Mouse (Mus musculus) kidney, postnatal 25 days (tissue): ENCODE measurements around the gene Dbndd2.

Experiments used
- DNase-seq, 2 experiments: peaks; one replicate each; pipeline ENCODE4 v3.0.0; 2021; ENCODE audit warnings: mixed read lengths in 2 of 2

Gene Dbndd2

DNA sequence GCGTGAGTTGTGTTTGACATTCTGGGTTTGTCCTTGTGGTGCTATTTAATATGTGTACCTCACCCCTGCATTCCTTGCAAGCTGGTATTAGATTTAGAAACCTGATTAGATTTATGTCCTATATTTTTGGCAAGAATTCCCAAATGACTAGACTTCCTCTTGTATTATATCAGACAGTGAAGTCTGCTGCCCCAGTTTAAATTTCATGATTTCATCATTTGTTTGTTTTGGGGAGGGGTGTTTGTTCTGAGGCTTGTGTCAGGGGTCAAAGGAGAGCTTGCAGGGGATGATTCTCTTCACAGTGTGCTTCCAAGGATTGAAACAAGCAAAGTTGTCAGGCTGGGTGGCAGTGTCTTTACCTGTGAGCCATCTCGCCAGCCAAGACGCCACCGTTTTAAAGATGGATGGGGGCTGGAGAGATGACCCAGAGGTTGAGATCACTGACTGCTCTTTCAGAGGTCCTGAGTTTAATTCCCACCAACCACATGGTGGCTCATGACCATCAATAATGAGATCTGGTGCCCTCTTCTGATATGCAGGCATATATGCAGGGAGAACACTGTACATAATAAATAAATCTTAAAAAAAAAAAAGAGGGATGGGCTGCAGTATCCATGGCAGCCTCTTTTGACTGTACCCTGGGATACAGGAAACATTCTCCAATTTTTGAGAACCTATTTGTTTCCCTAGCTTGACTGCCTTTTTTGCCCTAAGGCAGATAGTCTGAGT is 19.9 kb downstream of the Dbndd2 start:
- DNase-seq = no peak

DNA sequence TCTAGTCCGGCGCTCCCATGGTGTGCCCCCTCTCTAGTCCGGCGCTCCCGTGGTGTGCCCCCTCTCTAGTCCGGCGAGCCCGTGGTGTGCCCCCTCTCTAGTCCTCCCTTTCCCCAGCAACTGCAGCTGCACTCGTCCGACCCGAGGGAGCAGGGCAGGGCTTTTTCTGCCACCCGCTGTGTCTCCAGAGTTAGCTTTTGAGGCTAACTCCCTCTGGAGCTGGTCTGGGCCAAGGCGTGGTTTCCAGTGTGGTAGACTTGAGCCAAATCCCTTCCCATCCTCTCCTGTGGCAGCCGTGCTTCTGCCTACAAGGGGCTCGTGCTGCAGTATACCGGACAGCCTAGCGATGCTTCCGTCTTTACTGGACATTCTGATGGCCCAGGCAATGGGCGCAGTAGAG is 21.9 kb downstream of the Dbndd2 start:
- DNase-seq = peak in 1 of 2 experiments; percentile 23

DNA sequence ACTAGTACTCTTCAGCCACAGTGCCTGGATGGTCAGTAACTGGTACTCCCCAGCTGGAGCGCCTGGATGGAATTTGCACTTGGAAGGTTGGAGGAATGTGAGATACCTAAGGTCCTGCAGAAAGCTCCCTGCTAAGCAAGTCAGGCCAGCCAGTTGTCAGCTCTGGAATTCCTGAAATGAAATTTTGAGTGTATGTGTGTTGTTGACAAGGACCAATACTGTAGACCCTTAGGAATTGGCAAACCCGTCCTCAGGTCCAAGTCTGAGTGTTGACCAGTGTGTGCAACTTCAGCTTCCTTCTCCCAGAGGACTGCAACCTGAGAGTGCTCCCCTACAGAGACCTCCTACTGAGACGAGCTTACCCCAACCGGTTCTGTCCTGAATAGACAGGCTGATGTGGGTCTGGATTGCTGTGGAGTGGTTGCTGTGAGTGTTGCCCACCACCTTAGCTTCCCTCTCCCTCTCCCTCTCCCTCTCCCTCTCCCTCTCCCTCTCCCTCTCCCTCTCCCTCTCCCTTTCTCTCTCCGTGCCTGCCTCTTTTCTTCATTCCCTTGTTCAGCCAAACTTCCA is 24.8 kb downstream of the Dbndd2 start:
- DNase-seq = peak; percentile 59 to 75

DNA sequence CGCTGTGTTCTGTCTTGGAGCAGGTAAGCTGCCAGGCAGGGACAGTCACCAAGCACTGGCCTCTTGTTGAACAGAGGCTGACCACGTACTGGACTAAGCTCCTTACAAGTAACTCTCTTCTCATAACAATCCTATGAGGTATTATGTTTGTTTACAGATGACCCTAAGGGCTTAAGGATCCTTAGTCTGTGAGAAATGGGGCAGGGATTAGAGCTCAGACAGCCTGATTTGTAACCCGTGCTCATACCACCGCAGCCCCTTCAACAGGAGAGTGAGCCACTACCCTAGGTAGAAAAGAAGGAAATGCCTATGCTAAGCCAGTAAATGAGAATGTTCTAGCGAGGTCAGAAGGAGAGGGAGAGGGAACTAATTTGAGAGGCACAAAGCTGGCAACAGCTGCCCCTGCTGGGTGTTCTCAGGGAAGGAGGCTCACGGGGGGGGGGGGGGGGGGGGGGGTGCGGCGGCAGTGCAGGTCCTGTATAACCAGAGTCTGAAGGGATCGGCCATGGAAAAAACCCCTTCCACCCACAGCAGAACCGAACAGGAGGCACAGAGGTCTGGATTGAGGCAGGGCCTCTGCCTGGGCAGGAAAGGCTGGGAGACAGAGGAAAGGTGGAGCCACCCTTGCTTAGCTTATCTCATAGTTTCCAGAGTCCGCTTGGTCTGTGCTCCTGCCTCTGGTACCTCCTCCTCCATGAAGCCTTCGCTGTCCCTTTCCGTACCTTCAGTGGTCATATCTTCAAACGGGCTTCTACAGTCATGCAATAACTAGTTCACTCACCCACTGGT is 26.4 kb downstream of the Dbndd2 start:
- peak in 1 of 2 experiments; percentile 56 for DNase-seq

DNA sequence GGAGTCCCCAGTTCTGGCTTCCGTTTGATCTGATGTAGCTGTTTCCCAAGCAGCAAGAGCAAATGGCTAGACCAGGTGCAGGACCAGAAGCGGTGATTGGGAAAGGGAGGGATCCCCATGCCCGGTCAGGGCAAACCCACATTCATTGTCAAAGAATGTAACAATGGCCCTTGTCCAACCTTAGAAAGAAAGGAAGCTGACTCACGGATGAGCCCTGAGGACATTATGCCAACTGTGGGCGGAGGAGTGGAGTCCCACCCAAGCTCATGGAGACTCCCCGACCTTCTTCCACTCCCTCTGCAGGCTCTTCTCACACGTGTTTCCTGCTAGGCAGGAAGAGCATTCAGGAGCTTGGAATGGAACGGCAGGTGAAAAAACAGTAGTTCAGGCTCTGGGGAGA is 27.5 kb downstream of the Dbndd2 start:
- DNase-seq = peak; percentile 56 to 80

DNA sequence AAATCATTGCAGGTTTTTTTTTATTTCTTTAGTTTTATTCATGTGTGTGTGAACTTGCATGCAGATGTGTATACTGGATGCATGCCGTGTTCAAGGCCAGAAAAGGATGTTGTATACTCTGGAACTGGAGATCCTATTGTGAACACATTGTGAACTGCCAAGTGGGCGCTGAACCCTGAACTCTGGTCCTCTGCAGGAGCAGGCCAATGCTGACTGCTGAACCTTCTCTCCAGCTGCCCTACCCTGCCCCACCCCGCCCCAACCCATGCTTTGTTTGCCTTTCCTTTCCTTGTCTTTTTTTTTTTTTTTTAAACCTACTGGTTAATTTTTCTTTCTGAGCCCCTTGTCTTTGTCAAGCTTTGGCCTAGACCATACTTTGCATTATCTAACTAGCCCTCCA is 29.0 kb downstream of the Dbndd2 start:
- DNase-seq = peak; percentile 34 to 53

DNA sequence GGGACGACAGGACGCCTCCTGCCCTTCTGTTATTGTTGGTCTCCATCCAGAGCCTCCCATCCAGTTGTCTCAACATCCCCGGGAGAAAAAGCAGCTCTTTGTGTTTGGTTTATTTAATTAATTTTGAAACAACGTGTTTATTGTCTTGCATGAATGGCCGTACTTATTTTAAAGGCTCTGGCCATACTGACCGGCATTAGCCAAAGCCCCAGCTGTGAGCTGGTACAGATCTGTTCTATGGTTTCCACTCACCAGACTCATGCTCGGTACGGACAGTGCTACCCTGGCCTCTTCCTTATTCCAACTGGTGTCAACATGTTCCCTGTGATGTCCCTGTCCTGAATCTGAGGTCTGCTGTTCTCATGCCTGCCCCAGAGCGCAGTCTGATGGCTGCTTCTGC is 30.0 kb downstream of the Dbndd2 start:
- DNase-seq = no peak

DNA sequence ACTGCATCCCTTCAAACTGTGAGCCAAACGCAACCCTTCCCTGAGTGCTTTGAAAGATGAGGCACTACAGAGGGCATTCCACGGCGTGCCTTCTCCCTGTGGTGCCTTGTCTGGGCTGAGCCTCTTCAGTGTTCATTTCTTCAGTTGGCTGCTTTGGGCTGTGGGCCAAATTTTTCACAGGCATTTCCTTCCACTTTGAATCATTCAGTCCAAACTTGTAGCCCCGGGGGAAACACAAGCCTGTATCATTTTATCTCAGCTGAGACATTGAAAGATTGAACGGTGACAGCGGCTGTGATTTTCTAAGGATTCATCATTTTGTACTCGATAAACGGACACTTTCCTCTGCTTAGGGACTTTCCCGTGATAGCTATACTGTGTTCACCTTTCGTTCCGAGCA is 30.7 kb downstream of the Dbndd2 start:
- DNase-seq = peak; percentile 20 to 48

DNA sequence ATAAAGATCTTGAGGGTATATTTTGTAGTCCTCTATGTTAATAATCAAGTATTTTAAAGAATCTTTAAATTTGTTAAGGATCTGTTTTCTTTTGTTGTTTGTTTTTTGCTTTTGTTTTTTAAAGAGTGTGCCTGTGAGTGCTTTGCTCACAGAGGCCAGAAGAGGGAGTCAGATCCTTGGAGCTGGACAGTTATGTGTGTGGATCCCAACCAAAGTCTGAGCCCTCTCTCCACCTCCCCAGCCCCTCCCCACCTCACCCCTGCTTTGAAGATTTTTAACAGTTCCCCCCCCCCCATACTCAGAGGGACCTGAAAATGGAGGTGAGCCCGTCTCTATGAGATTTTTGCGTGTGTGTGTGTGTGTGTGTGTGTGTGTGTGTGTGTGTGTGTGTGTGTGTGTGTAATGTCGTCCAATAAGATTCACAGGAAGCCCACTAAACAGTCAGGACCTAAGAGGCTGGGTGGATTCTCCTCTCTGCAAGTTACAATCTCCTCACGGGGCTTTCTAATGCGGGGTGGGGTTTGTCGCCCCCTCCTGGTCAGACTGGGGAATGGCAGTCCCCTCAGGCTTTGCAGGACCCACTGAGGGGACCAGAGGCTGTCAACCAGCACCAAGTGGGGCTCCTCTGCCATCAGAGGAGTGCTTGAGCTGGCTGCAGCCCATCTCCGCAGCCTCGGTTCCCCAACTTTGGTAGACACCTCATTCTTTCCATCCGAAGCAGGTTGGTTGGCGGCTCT is 31.7 kb downstream of the Dbndd2 start:
- peak; percentile 65 to 67 for DNase-seq

DNA sequence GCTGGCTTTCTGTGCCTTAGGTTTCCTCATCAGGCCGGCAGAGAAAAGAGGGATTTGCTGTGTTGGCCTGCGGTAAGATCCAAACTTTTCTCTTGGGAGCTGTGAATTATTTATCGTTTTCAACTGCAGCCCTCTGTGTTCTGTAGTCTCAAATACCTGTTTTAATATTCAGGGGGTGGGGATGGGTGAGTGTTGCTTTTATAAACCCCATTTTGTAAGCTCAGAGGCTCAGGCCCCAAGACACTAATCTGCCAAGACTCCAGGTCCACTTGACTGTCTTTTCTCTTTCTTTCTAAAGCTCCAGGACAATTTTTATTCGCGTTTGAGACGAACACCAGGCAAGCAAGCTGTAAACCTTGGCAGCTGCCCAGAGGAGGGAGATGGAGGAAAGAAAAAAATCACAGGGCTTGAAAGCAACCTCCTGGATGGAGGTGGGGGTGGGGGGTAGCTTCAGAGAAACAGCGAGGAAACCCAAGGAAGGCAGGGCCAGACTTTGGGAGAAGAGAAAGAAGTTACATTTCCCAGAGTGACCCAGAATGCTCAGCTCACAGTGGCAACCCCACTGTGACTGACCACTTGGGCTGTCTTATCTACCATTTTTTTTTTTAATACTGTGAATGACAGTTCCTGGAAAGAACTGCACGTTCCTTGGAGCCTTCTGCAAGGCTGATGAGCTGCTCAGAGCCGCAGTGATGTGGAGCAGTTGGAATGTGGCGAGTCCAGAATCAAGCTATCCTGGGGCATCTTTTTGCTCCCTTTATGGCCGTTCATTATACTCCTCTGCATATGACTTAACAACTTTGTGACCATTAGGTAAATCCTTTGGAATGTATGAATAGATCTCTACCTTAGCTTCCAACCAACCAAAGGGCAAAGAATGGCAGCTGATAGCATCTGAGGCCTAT is 32.6 kb downstream of the Dbndd2 start:
- DNase-seq = no peak

DNA sequence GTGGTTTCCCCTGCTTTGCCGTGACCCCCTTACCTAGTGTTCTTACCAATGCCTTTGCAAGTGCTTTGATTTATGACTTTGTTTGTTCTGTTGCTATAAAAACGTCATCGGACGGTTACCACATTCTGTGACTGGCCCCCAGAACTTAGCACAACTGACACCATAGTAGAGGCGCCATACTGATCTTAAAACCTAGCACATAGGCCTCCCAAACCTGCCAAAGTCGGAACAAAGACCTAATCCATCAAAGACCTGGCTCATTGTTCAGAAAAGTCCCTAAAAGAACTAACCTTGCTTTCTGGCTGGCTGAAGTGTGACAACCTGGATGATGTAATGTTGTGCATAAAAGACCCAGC is 33.2 kb downstream of the Dbndd2 start:
- no peak for DNase-seq

DNA sequence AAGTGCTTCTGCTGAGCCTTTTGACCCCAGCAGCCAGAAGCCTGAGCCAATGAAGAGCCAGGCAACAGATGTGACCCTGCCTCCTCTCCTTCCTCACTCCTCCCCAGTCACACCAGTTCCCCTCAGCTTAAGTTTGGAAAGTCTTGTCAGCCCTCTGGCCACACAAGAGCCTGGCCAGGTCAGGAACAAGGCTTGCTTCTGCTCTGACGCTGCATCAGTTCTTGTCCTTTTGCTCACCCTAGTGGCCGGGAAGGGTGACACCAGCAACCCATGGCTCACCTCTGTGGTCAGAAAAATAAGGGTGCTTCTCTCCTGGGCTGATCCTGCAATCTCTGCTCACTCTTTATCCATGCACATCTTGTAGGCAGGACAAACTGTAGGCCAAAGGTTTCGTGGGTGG is 34.9 kb downstream of the Dbndd2 start:
- DNase-seq = peak; percentile 74 to 84

DNA sequence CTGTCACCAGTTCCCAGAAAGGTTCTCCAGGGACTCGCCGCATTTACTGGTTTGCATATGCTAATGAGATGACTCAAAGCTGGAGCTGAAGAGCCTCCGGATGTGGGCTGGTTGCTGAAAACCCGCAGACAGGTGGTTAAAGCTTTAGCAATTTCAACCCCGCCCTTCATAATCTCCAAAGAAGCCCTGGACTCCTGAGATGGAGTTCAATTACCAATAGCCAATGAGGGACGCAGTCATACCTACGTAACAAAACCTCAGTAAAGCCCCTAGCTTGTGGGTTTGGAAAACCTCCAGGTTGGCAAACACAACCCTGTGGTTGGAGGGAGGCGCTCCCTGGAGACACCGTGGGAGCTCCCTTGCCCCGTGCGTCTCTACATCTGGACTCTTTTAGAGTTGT is 35.9 kb downstream of the Dbndd2 start:
- no peak for DNase-seq

DNA sequence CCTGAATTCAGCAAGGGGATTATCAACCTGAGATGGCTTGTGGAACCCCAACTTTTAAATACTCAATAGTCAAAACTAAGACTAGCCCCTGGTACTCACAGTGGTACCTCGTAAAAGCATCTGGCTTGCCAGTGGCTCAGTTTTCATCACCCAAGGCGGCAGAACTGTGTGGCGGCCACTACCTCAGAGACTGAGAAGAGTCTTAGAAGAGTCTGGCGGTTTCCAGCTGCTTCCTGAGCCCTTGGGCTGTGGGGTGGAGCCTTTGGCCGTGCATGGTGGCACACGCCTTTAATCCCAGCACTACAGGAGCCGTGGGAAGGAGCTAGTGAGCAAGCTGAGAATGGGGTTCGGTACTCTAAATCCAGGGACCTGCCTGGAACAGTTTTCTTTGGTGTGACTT is 36.4 kb downstream of the Dbndd2 start:
- DNase-seq = no peak

DNA sequence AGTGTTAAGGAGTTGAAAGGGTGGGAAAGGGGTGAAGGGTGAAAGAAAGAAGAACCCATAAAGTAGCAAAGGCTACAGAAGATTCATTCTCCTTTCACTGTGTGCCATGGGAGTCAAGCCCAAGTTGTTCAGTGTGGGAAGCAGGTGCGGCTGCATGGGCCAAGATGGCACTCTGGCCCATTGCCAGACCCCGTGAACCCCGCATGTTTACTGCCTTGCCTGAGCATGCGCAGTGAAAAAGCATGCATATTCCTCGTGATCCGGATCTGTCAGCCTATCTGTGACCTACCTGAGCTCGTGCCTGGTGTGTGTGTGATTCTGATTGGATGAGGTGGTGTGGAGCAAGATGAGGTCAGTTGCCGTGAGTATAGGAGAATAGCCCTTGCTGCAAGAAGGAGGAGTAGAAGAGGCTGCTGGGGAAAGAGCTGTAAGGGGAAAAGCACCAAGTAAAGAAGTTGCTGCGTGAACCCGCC is 37.4 kb downstream of the Dbndd2 start:
- DNase-seq = no peak

DNA sequence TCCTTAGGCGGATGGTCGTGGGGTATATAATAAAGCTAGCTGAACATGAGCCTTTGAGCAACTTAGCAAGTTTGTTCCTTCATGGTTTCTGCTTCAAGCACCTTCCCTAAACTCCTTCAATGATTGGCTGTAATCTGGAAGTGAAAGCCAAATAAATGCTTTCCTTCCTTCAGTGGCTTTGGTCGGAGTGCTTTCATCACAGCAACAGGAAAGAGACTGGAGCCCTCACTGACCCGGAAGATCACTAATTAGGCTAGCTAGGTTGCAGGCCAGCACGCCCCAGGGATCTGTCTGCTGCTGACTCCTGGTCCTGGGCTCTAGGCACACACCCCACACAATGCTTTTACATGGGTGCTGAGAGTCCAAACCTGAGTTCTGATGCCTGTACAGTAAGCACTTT is 42.7 kb downstream of the Dbndd2 start:
- DNase-seq = no peak

DNA sequence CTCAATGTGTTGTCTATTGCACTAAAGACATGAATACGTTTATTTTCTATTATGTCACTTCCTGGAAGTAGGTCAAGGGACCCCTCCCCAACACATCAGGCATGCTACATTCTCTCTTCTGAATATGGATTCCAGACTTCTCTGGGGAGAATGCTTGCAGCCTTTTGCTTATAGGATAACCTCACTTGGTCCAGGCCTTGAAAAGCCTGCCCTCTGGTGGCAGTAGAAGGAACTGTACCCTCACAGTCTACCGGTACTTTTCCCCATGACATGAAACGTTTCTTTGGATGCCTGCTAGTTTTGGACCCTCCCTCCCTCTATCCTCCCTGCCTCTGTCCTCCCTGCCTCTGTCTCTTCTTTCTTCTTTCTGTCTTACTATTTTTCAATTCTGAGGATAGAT is 45.3 kb downstream of the Dbndd2 start:
- peak; percentile 73 to 85 for DNase-seq

DNA sequence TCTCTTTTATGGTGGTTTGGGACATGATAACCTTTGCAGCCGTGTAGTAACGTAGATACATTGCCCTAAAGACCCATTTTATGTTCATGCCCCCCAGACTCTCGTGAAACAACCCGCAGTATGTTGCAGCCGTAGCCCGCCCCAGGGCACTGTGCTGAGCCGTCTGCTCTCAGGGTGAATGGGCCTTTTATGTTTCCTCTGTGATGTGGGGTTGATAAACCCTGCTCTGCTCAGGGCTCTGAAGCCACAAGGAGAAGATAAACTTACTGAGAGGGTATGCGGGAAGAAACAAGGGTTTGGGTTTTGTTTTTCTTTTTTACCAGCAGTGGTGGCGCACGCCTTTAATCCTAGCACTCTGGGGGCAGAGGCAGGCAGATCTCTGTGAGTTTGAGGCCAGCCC is 48.4 kb downstream of the Dbndd2 start:
- DNase-seq = no peak

DNA sequence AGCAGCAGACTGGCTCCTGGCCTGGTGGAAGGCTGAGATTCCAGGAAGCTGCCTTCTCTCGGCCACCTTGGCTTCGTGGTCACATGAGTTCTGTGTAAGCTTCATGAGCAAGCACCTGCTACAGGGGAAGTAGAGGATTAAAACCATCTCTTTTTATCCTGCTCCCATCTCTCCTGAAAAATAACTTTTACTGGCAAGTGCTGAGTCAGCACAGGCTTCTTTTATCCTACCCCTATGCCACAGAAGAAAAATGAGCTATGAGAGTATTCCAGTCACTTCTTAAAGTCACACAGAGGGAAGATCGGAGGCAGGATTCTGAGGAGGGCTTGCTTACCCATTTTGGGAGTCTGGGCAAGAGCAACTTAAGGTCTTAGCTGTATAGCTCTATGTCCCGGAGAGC is 51.1 kb downstream of the Dbndd2 start:
- DNase-seq = no peak

DNA sequence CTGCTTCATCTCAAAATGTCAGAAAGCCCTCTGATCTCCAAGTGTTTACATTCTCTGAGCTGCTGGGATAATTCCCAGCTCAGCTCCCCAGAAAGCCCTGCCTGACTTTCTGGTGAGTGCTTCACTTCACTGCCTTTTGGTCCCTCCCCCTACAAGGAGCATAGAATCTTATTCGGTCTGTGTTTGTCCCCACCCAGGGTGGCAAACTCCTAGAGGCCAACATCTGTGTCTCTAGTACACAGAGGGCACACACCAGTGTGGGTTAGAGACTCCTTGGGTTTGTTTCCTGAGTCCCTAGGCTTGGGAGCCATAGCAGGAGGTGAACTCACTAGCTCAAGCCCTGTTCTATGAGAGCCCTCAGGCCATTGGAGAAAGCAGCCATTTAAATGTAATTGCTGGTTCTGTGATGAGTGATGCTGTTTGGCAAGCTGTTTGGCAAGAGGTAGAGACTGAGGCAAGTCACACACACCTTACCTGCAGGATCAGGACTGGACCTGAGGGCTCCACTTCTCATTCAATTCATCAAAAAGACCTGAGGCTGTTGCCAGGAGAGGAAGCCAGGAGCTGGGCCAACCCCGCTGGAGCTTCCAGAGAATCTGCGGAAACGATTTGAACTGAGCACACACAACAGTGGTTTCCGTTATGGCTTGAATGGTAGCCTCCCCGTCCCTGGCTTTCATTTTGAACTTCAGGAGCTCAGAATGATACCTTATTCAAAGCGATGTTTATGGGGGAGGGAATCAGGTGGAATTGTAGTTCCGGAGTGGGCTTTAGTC is 54.9 kb downstream of the Dbndd2 start:
- DNase-seq = no peak

DNA sequence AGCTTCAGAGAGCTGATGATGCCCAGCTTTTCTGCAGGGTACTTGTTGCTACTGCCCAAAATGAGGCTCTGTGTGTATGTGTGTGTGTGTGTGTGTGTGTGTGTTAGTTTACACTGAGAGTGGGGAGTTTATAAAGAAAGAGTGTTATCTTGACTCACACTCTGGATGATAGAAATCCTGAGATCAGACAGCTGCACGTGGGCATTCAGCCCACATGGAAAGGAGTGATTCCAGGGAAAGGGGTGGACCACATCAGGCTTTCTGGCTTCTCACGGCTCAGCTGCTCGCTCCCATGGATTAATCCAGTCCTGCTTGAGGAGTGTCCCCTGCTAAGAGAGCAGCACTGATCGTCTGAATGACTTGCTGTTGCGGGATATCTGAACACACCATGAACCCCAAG is 56.2 kb downstream of the Dbndd2 start:
- DNase-seq = no peak
